Comparison of ENCODE assay signal across 13 mouse cellular contexts in the genomic region with DNA sequence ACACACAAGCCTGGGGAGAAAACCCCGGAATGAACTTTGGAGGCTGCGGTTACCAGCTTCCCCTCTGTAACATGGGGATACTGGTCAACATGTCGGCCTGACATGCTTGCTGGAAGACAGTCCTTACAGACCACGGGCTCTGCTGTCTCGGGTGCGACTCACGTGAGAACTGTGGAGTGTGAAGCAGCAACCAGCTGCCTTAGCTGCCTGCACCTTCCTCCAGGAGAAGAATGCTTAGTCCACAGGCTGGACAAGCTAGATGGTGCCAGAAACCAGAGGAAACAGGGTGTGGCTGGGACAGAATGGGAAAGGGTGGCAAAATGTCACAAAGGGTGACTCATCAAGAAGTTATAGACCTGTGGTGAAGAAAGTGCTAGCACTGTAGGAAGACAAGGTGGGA.
DNase-seq lines count a peak whose midpoint lies in the region; ATAC-seq lines count a peak whose summit lies in the region.
"Had no signal": no experiment of that assay in that cellular context is flagged by ENCODE, and none has a peak within 500 bp of the region (broad histone marks: within the 10 kb centered on the region; RNA-seq: fewer than 3 reads in every experiment).

No protein-coding gene starts in this region.

- 0 out of 2 replicates have a peak, but pooled peaks cover 2% of the 10 kb centered on the region for H3K36me3 ChIP-seq in heart, embryonic 10.5 days
- no peaks in the 10 kb centered on the region for H3K36me3 ChIP-seq in hindbrain, embryonic 11.5 days (ENCODE audit: control insufficient read depth, insufficient read depth, low read length)
- no peaks in the 10 kb centered on the region for H3K36me3 ChIP-seq in midbrain, embryonic 16.5 days (ENCODE audit: control insufficient read depth, insufficient read depth, low read length)
- H3K36me3 ChIP-seq in forebrain, embryonic 10.5 days (replicated peaks) = no peaks in the 10 kb centered on the region

- H3K27me3 ChIP-seq in heart, embryonic 10.5 days (ENCODE audit: insufficient read depth, poor library complexity, severe bottlenecking) = no peaks in the 10 kb centered on the region
- no peaks in the 10 kb centered on the region for H3K27me3 ChIP-seq in hindbrain, embryonic 11.5 days (ENCODE audit: control insufficient read depth, insufficient read depth, low read length)
- H3K27me3 ChIP-seq in midbrain, embryonic 16.5 days (ENCODE audit: control insufficient read depth, insufficient read depth, low read depth, low read length) = no peaks in the 10 kb centered on the region
- H3K27me3 ChIP-seq in forebrain, embryonic 10.5 days (ENCODE audit: poor library complexity, severe bottlenecking) = no peaks in the 10 kb centered on the region

- no peak overlapping the region for H3K9ac ChIP-seq in hindbrain, embryonic 11.5 days (ENCODE audit: low read depth, low read length)
- H3K9ac ChIP-seq in midbrain, embryonic 16.5 days (ENCODE audit: low read depth, low read length) = no peak overlapping the region

- no peak overlapping the region for H3K4me2 ChIP-seq in hindbrain, embryonic 11.5 days (replicated peaks; ENCODE audit: low read depth, low read length)
- no peak overlapping the region for H3K4me2 ChIP-seq in midbrain, embryonic 16.5 days (ENCODE audit: low read length)

- no peak overlapping the region for H3K4me3 ChIP-seq in heart, embryonic 10.5 days
- H3K4me3 ChIP-seq in hindbrain, embryonic 11.5 days (ENCODE audit: low read depth, low read length) = no peak overlapping the region
- H3K4me3 ChIP-seq in midbrain, embryonic 16.5 days (ENCODE audit: low read depth, low read length) = no peak overlapping the region
- no peak overlapping the region for H3K4me3 ChIP-seq in forebrain, embryonic 10.5 days

- no peaks in the 10 kb centered on the region for H3K9me3 ChIP-seq in heart, embryonic 10.5 days
- no peaks in the 10 kb centered on the region for H3K9me3 ChIP-seq in hindbrain, embryonic 11.5 days (ENCODE audit: control insufficient read depth, low read length)
- H3K9me3 ChIP-seq in midbrain, embryonic 16.5 days (replicated peaks; ENCODE audit: control insufficient read depth, low read length, poor library complexity, severe bottlenecking) = 0 out of 2 replicates have a peak, but pooled peaks cover 2% of the 10 kb centered on the region
- peaks cover 4% of the 10 kb centered on the region; the same call in 1 of the 2 replicates for H3K9me3 ChIP-seq in forebrain, embryonic 10.5 days

- DNase-seq in heart, adult 18-20 months = peak; percentile 44 to 71
- no peak for DNase-seq in heart, postnatal 4 days
- peak; percentile 85 for DNase-seq in 3134 (ENCODE audit: extremely low read depth, insufficient read length, low spot score)
- DNase-seq in heart, embryonic 10.5 days (ENCODE audit: low spot score) = no peak
- peak; percentile 64 for DNase-seq in lung, postnatal 36 days
- no peak for DNase-seq in hindbrain, embryonic 11.5 days (ENCODE audit: low spot score)
- no peak for DNase-seq in forebrain, embryonic 10.5 days (ENCODE audit: extremely low spot score, low spot score)
- DNase-seq: adrenal gland, postnatal 36 days; cerebellum, adult 18-20 months; gastrocnemius, postnatal 14 days; layer of hippocampus, adult 9-11 months; liver had no signal

- no peak for ATAC-seq in hindbrain, embryonic 11.5 days (ENCODE audit: low FRiP score)
- no peak for ATAC-seq in midbrain, embryonic 16.5 days

- H3K27ac ChIP-seq in heart, embryonic 10.5 days = peak overlapping the region; percentile 37
- no peak overlapping the region for H3K27ac ChIP-seq in hindbrain, embryonic 11.5 days (ENCODE audit: low read depth, low read length)
- H3K27ac ChIP-seq in midbrain, embryonic 16.5 days (ENCODE audit: low read length) = no peak overlapping the region
- H3K27ac ChIP-seq in forebrain, embryonic 10.5 days = no peak overlapping the region

- peaks cover 52% of the 10 kb centered on the region for H3K4me1 ChIP-seq in heart, embryonic 10.5 days
- 0 out of 2 replicates have a peak, but pooled peaks cover 6% of the 10 kb centered on the region for H3K4me1 ChIP-seq in hindbrain, embryonic 11.5 days (replicated peaks; ENCODE audit: control insufficient read depth, insufficient read depth, low read length)
- peaks cover 4% of the 10 kb centered on the region; the same call in 1 of the 2 replicates for H3K4me1 ChIP-seq in midbrain, embryonic 16.5 days (ENCODE audit: control insufficient read depth, insufficient read depth, low read length)
- H3K4me1 ChIP-seq in forebrain, embryonic 10.5 days = peaks cover 50% of the 10 kb centered on the region

- WGBS in heart, embryonic 10.5 days = 84% methylated on average over 7 of the region's 7 CpGs
- WGBS in hindbrain, embryonic 11.5 days = 94% methylated on average over 7 of the region's 7 CpGs
- 97% methylated on average over 7 of the region's 7 CpGs for WGBS in midbrain, embryonic 16.5 days
- WGBS in forebrain, embryonic 10.5 days = 90% methylated on average over 7 of the region's 7 CpGs

Comparison
In these comparisons a context has a peak if more than half of its experiments do, and no peak if none do; other contexts are left out.
1. DNase-seq: peak in heart, adult 18-20 months (2 of 2), 3134 (single experiment) and lung, postnatal 36 days (single experiment); none in heart, postnatal 4 days (single experiment), heart, embryonic 10.5 days (single experiment), hindbrain, embryonic 11.5 days (single experiment) and forebrain, embryonic 10.5 days (single experiment).